Mouse (Mus musculus): ENCODE data around the gene Fuom.

DNA sequence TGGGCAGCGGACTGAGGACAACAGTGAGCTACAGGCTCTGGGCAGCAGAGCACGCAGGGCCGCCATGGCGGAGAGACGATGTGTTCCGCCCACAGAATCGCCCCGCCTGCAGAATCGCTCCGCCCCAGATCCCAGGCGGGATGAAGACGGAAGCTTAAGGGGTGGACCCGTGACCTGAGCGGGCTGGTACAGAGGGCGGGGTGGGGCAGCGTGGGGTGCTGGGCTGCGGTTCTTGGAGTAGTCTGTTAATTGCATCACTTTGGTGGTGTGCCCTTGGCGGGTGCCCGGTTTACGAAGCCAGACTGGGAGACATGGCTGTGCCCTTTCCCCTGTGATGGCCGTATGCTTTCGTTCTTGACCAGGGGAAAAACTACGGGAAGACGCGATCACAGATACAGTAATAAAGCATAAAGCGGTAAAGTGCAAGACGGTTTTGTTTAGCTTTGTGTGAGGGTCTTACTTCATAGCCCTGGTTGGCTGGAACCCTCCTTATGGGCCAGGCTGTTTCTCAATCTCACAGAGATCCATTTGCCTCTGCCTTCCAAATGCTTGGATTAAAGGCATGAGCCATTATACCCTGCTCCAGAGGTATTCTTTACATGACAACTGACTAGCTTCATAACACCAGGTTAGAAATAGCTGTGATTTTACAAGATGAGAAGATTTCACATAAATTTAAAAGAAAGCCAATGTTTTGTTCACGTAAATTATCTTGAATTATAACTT lies 14.3 kb upstream of the Fuom start, which contains the start of gene Echs1:
- TF ChIP-seq CTCF (IDR thresholded peaks at IDR 0.05; ENCODE audit: control insufficient read depth, insufficient read depth, insufficient read length) (no peak), USF1 (IDR thresholded peaks at IDR 0.05; ENCODE audit: low read depth) (peak; percentile 39)
